Mouse (Mus musculus) lung, postnatal 0 days (tissue): ENCODE measurements around the gene a. TPM values are rescaled to one million over a fixed set of nuclear protein-coding genes. Genes with fewer than 3 reads are reported as not detected.

Experiments used
- ATAC-seq: fragments of 200-750 bp; cut with Nextera tagmentation; 2 replicates; pipeline ENCODE4 v1.8.0; 2017; ENCODE audit warnings: moderate library complexity
- DNase-seq: peaks from one replicate; pipeline ENCODE4 v3.0.0-alpha.2; 2016; ENCODE audit warnings: low spot score
- H3K27ac ChIP-seq: fragments of 300-500 bp; sonication (generic); 2 replicates; pipeline ENCODE4 v1.5.1; 2014; ENCODE audit warnings: antibody characterized with exemption, mild to moderate bottlenecking, low read length, mixed read lengths
- H3K27me3 ChIP-seq: fragments of 300-500 bp; sonication (generic); replicated peaks from 2 replicates; pipeline ENCODE4 v1.6.1; 2014; ENCODE audit warnings: low read length, mixed read lengths; ENCODE audit not compliant: insufficient read depth
- H3K36me3 ChIP-seq: fragments of 300-500 bp; sonication (generic); 2 replicates; pipeline ENCODE4 v1.6.1; 2014; ENCODE audit warnings: low read length, mixed read lengths; ENCODE audit not compliant: insufficient read depth
- H3K4me1 ChIP-seq: fragments of 300-500 bp; sonication (generic); 2 replicates; pipeline ENCODE4 v1.6.1; 2014; ENCODE audit warnings: antibody characterized with exemption, low read depth, low read length, mixed read lengths; ENCODE audit not compliant: insufficient read depth
- H3K4me2 ChIP-seq: fragments of 300-500 bp; sonication (generic); replicated peaks from 2 replicates; pipeline ENCODE4 v1.6.1; 2014; ENCODE audit warnings: low read depth, mild to moderate bottlenecking, low read length, moderate library complexity, mixed read lengths
- H3K4me3 ChIP-seq: fragments of 300-500 bp; sonication (generic); 2 replicates; pipeline ENCODE4 v1.5.1; 2014; ENCODE audit warnings: low read depth, low read length
- H3K9ac ChIP-seq: fragments of 300-500 bp; sonication (generic); replicated peaks from 2 replicates; pipeline ENCODE4 v1.6.1; 2014; ENCODE audit warnings: low read depth, mild to moderate bottlenecking
- H3K9me3 ChIP-seq: fragments of 300-500 bp; sonication (generic); 2 replicates; pipeline ENCODE4 v1.6.1; 2016; ENCODE audit warnings: low read length, mixed read lengths
- CTCF ChIP-seq: IDR thresholded peaks from 2 replicates; pipeline ENCODE4 v1.5.1; 2016; ENCODE audit warnings: antibody characterized with exemption, mild to moderate bottlenecking
- EP300 ChIP-seq: IDR thresholded peaks from 2 replicates; pipeline ENCODE4 v1.6.1; 2016; ENCODE audit warnings: antibody characterized with exemption, mild to moderate bottlenecking, control low read depth
- WGBS: fragments of 180-500 bp; shearing (Covaris S2); extraction: QIAGEN DNeasy Blood & Tissue Kit; methylation state at CpG from one replicate; pipeline ENCODE4 v1.1.7; 2014; 5-methylcytosine and 5-hydroxymethylcytosine counted together
- polyA plus RNA-seq: library from polyadenylated mRNA; unstranded; fragments of >200 nt; fragmentation: Nextera tagmentation; extraction: Ambion mirVana; gene quantifications from 2 replicates; pipeline ENCODE4 v1.2.1, GENCODE M21; 2015

a gene
- polyA plus RNA-seq, 1 experiment from 2014 or later, result not detected

- TF ChIP-seq EP300 (no peak), CTCF (no peak)
- Histone ChIP-seq H3K36me3 (no peaks in the 10 kb centered on the region), H3K4me3 (no peak overlapping the region), H3K4me1 (no peaks in the 10 kb centered on the region; the same call in 1 of the 2 replicates), H3K4me2 (no peak overlapping the region), H3K27ac (no peak overlapping the region), H3K9ac (no peak overlapping the region), H3K9me3 (no peaks in the 10 kb centered on the region), H3K27me3 (no peaks in the 10 kb centered on the region)
- WGBS, result 46% methylated on average over 7 of the region's 7 CpGs
- peak; percentile 38 for DNase-seq
- no peak for ATAC-seq
Observed at GRCm38 (mm10) chr2:155030831-155031230, 239.6 kb downstream of the a start.

GRCm38 (mm10) chr2:155032938-155033710 is 241.9 kb downstream of the a start:
- Histone ChIP-seq H3K36me3 (no peaks in the 10 kb centered on the region), H3K4me2 (peak overlapping the region; percentile 27; the same call in 1 of the 2 replicates), H3K27me3 (no peaks in the 10 kb centered on the region), H3K9me3 (no peaks in the 10 kb centered on the region), H3K4me3 (no peak overlapping the region), H3K4me1 (no peaks in the 10 kb centered on the region; the same call in 1 of the 2 replicates), H3K27ac (peak overlapping the region; percentile 20; the same call in 1 of the 2 replicates), H3K9ac (no peak overlapping the region)
- TF ChIP-seq CTCF, result no peak
- TF ChIP-seq EP300, result no peak
- DNase-seq (peak; percentile 89), ATAC-seq (peak; percentile 90)
- WGBS, result 17% methylated on average over 19 of the region's 19 CpGs

- H3K36me3 ChIP-seq, result no peaks in the 10 kb centered on the region
- no peaks in the 10 kb centered on the region for H3K9me3 ChIP-seq
- H3K9ac ChIP-seq, result no peak overlapping the region
- H3K27me3 ChIP-seq, result no peaks in the 10 kb centered on the region
- no peak overlapping the region for H3K27ac ChIP-seq
- H3K4me2 ChIP-seq, result no peak overlapping the region
- no peak for TF ChIP-seq EP300
- no peak for TF ChIP-seq CTCF
- DNase-seq (no peak), ATAC-seq (peak; percentile 77)
- 42% methylated on average over 4 of the region's 4 CpGs for WGBS
- no peaks in the 10 kb centered on the region for H3K4me1 ChIP-seq
- no peak overlapping the region for H3K4me3 ChIP-seq
Observed at GRCm38 (mm10) chr2:155039956-155040355, 248.8 kb downstream of the a start.

GRCm38 (mm10) chr2:155044542-155044941 is 253.3 kb downstream of the a start:
- no peak for DNase-seq
- Histone ChIP-seq H3K27me3 (no peaks in the 10 kb centered on the region), H3K9me3 (no peaks in the 10 kb centered on the region), H3K4me3 (no peak overlapping the region), H3K4me2 (no peak overlapping the region), H3K36me3 (no peaks in the 10 kb centered on the region), H3K4me1 (no peaks in the 10 kb centered on the region), H3K27ac (no peak overlapping the region), H3K9ac (no peak overlapping the region)
- TF ChIP-seq EP300 (no peak), CTCF (no peak)
- no peak for ATAC-seq
- 79% methylated on average over 3 of the region's 3 CpGs for WGBS

GRCm38 (mm10) chr2:155045075-155045474 is 253.9 kb downstream of the a start:
- TF ChIP-seq EP300 (no peak), CTCF (no peak)
- no peak for ATAC-seq
- H3K27ac ChIP-seq, result no peak overlapping the region
- H3K9me3 ChIP-seq, result no peaks in the 10 kb centered on the region
- H3K27me3 ChIP-seq, result no peaks in the 10 kb centered on the region
- no peak overlapping the region for H3K4me2 ChIP-seq
- H3K4me3 ChIP-seq, result no peak overlapping the region
- no peaks in the 10 kb centered on the region for H3K36me3 ChIP-seq
- no peak overlapping the region for H3K9ac ChIP-seq
- WGBS, result 70% methylated on average over 3 of the region's 3 CpGs
- H3K4me1 ChIP-seq, result no peaks in the 10 kb centered on the region
- DNase-seq, result no peak

GRCm38 (mm10) chr2:155046803-155047202 is 255.6 kb downstream of the a start:
- Histone ChIP-seq H3K27me3 (no peaks in the 10 kb centered on the region), H3K4me2 (no peak overlapping the region), H3K9ac (no peak overlapping the region), H3K4me1 (peaks cover 4% of the 10 kb centered on the region; the same call in 1 of the 2 replicates), H3K4me3 (no peak overlapping the region), H3K27ac (no peak overlapping the region), H3K9me3 (no peaks in the 10 kb centered on the region), H3K36me3 (no peaks in the 10 kb centered on the region)
- ATAC-seq (no peak), DNase-seq (peak; percentile 39)
- TF ChIP-seq EP300, result no peak
- TF ChIP-seq CTCF, result no peak
- 74% methylated on average over 2 of the region's 2 CpGs for WGBS
